Mouse (Mus musculus): ENCODE measurements around the gene Kif19a. TPM values are rescaled to one million over a fixed set of nuclear protein-coding genes. Genes with fewer than 3 reads are reported as not detected.
A peak's percentile ranks its signal among the peaks of the same experiment; 100 is the strongest.

The Kif19a gene
- polyA plus RNA-seq, 1 experiment from 2014 or later: 2.2 TPM

- peaks cover 7% of the 10 kb centered on the region; the same call in 1 of the 2 replicates for H3K27me3 ChIP-seq
- no peak overlapping the region for H3K4me2 ChIP-seq (replicated peaks)
- no peak overlapping the region for H3K27ac ChIP-seq
- H3K9ac ChIP-seq: no peak overlapping the region
- peaks cover 19% of the 10 kb centered on the region for H3K4me1 ChIP-seq
- H3K9me3 ChIP-seq (replicated peaks): no peaks in the 10 kb centered on the region
- no peak for ATAC-seq (ENCODE audit: low FRiP score)
- WGBS: 83% methylated on average over 22 of the region's 22 CpGs
- no peak overlapping the region for H3K4me3 ChIP-seq
- no peaks in the 10 kb centered on the region for H3K36me3 ChIP-seq
These were observed 32.3 kb upstream of the Kif19a start for GRCm38 (mm10) chr11:114732890-114733289.

- no peaks in the 10 kb centered on the region for H3K36me3 ChIP-seq
- no peak overlapping the region for H3K4me3 ChIP-seq
- no peak overlapping the region for H3K4me2 ChIP-seq (replicated peaks)
- ATAC-seq (ENCODE audit: low FRiP score): no peak
- H3K27me3 ChIP-seq: peaks cover 8% of the 10 kb centered on the region; the same call in 1 of the 2 replicates
- no peak overlapping the region for H3K27ac ChIP-seq
- 89% methylated on average over 2 of the region's 2 CpGs for WGBS
- H3K9ac ChIP-seq: no peak overlapping the region
- H3K9me3 ChIP-seq (replicated peaks): no peaks in the 10 kb centered on the region
- H3K4me1 ChIP-seq: peaks cover 11% of the 10 kb centered on the region
These were observed 29.1 kb upstream of the Kif19a start for GRCm38 (mm10) chr11:114736111-114736510.

GRCm38 (mm10) chr11:114736913-114737624, 28.1 kb upstream of the Kif19a start:
- ATAC-seq (ENCODE audit: low FRiP score): no peak
- WGBS: 23% methylated on average over 11 of the region's 11 CpGs
- no peak overlapping the region for H3K4me3 ChIP-seq
- H3K27me3 ChIP-seq: peaks cover 8% of the 10 kb centered on the region; the same call in 1 of the 2 replicates
- H3K27ac ChIP-seq: peak overlapping the region; percentile 48; the same call in 1 of the 2 replicates
- no peak overlapping the region for H3K9ac ChIP-seq
- peaks cover 21% of the 10 kb centered on the region for H3K4me1 ChIP-seq
- no peaks in the 10 kb centered on the region for H3K36me3 ChIP-seq
- no peak overlapping the region for H3K4me2 ChIP-seq (replicated peaks)
- no peaks in the 10 kb centered on the region for H3K9me3 ChIP-seq (replicated peaks)

- WGBS: 27% methylated on average over 10 of the region's 10 CpGs
- H3K4me1 ChIP-seq: peaks cover 22% of the 10 kb centered on the region
- H3K4me3 ChIP-seq: no peak overlapping the region
- no peak overlapping the region for H3K9ac ChIP-seq
- no peaks in the 10 kb centered on the region for H3K9me3 ChIP-seq (replicated peaks)
- no peak overlapping the region for H3K4me2 ChIP-seq (replicated peaks)
- no peak overlapping the region for H3K27ac ChIP-seq
- no peak for ATAC-seq (ENCODE audit: low FRiP score)
- H3K36me3 ChIP-seq: no peaks in the 10 kb centered on the region
- H3K27me3 ChIP-seq: peaks cover 18% of the 10 kb centered on the region
These were observed 24.6 kb upstream of the Kif19a start for GRCm38 (mm10) chr11:114740598-114740997.

- Histone ChIP-seq H3K9ac (no peak overlapping the region), H3K36me3 (no peaks in the 10 kb centered on the region), H3K27me3 (peaks cover 21% of the 10 kb centered on the region), H3K4me3 (no peak overlapping the region), H3K4me1 (peaks cover 22% of the 10 kb centered on the region), H3K4me2 (replicated peaks) (peak overlapping the region; percentile 12; the same call in 1 of the 2 replicates), H3K9me3 (replicated peaks) (no peaks in the 10 kb centered on the region), H3K27ac (0 out of 2 replicates have a peak overlapping the region, but pooled peaks have one; percentile 55)
- ATAC-seq (ENCODE audit: low FRiP score): peak; percentile 81
- WGBS: 7% methylated on average over 6 of the region's 6 CpGs
These were observed 23.7 kb upstream of the Kif19a start for GRCm38 (mm10) chr11:114741451-114741850.

- WGBS: 2% methylated on average over 12 of the region's 12 CpGs
- no peaks in the 10 kb centered on the region for H3K36me3 ChIP-seq
- peak overlapping the region; percentile 39 for H3K4me2 ChIP-seq (replicated peaks)
- no peaks in the 10 kb centered on the region for H3K9me3 ChIP-seq (replicated peaks)
- no peak overlapping the region for H3K27ac ChIP-seq
- H3K9ac ChIP-seq: 0 out of 2 replicates have a peak overlapping the region, but pooled peaks have one; percentile 24
- ATAC-seq (ENCODE audit: low FRiP score): peak; percentile 8; the same call in 1 of the 2 replicates
- peaks cover 18% of the 10 kb centered on the region for H3K4me1 ChIP-seq
- no peak overlapping the region for H3K4me3 ChIP-seq
- peaks cover 22% of the 10 kb centered on the region for H3K27me3 ChIP-seq
These were observed 20.1 kb upstream of the Kif19a start for GRCm38 (mm10) chr11:114745134-114745533.

GRCm38 (mm10) chr11:114747564-114748138, 17.5 kb upstream of the Kif19a start:
- Histone ChIP-seq H3K9me3 (replicated peaks) (no peaks in the 10 kb centered on the region), H3K9ac (no peak overlapping the region), H3K4me2 (replicated peaks) (no peak overlapping the region), H3K27me3 (peaks cover 18% of the 10 kb centered on the region), H3K27ac (no peak overlapping the region), H3K36me3 (no peaks in the 10 kb centered on the region), H3K4me3 (no peak overlapping the region), H3K4me1 (no peaks in the 10 kb centered on the region)
- 86% methylated on average over 12 of the region's 12 CpGs for whole genome bisulfite sequencing
- no peak for ATAC-seq (ENCODE audit: low FRiP score)

- Histone ChIP-seq H3K4me3 (no peak overlapping the region), H3K9me3 (replicated peaks) (no peaks in the 10 kb centered on the region), H3K4me1 (peaks cover 14% of the 10 kb centered on the region), H3K4me2 (replicated peaks) (no peak overlapping the region), H3K9ac (no peak overlapping the region), H3K27ac (peak overlapping the region; percentile 31), H3K27me3 (peaks cover 21% of the 10 kb centered on the region), H3K36me3 (no peaks in the 10 kb centered on the region)
- no peak; the same call in 1 of the 2 replicates for ATAC-seq (ENCODE audit: low FRiP score)
- WGBS: 39% methylated on average over 6 of the region's 6 CpGs
These were observed 4.7 kb downstream of the Kif19a start for GRCm38 (mm10) chr11:114769911-114770310.

GRCm38 (mm10) chr11:114771896-114772295, 6.7 kb downstream of the Kif19a start:
- Histone ChIP-seq H3K27me3 (peaks cover 2% of the 10 kb centered on the region; the same call in 1 of the 2 replicates), H3K4me2 (replicated peaks) (no peak overlapping the region), H3K36me3 (no peaks in the 10 kb centered on the region), H3K4me3 (no peak overlapping the region), H3K27ac (no peak overlapping the region), H3K9me3 (replicated peaks) (no peaks in the 10 kb centered on the region), H3K4me1 (peaks cover 16% of the 10 kb centered on the region), H3K9ac (no peak overlapping the region)
- WGBS: 74% methylated on average over 2 of the region's 2 CpGs
- no peak for ATAC-seq (ENCODE audit: low FRiP score)

GRCm38 (mm10) chr11:114780076-114780475, 14.9 kb downstream of the Kif19a start:
- Histone ChIP-seq H3K9me3 (replicated peaks) (no peaks in the 10 kb centered on the region), H3K4me2 (replicated peaks) (no peak overlapping the region), H3K27ac (no peak overlapping the region), H3K4me1 (peaks cover 25% of the 10 kb centered on the region), H3K9ac (no peak overlapping the region), H3K4me3 (no peak overlapping the region), H3K36me3 (no peaks in the 10 kb centered on the region), H3K27me3 (peaks cover 21% of the 10 kb centered on the region)
- ATAC-seq (ENCODE audit: low FRiP score): no peak
- 38% methylated on average over 9 of the region's 9 CpGs for WGBS

- Histone ChIP-seq H3K27ac (no peak overlapping the region), H3K4me3 (peak overlapping the region; percentile 26), H3K27me3 (peaks cover 75% of the 10 kb centered on the region), H3K4me1 (peaks cover 25% of the 10 kb centered on the region), H3K9ac (peak overlapping the region; percentile 49; the same call in 1 of the 2 replicates), H3K36me3 (no peaks in the 10 kb centered on the region), H3K4me2 (replicated peaks) (peak overlapping the region; percentile 53), H3K9me3 (replicated peaks) (no peaks in the 10 kb centered on the region)
- no peak for ATAC-seq (ENCODE audit: low FRiP score)
- 43% methylated on average over 10 of the region's 10 CpGs for WGBS
These were observed 20.7 kb downstream of the Kif19a start for GRCm38 (mm10) chr11:114785892-114786291.

- no peaks in the 10 kb centered on the region for H3K36me3 ChIP-seq
- peak overlapping the region; percentile 53 for H3K4me2 ChIP-seq (replicated peaks)
- H3K4me1 ChIP-seq: peaks cover 26% of the 10 kb centered on the region
- H3K9ac ChIP-seq: peak overlapping the region; percentile 49
- 2% methylated on average over 43 of the region's 43 CpGs for WGBS
- H3K27ac ChIP-seq: no peak overlapping the region
- H3K27me3 ChIP-seq: peaks cover 79% of the 10 kb centered on the region
- 0 out of 2 replicates have a peak, but pooled peaks have one; percentile 16 for ATAC-seq (ENCODE audit: low FRiP score)
- H3K9me3 ChIP-seq (replicated peaks): no peaks in the 10 kb centered on the region
- peak overlapping the region; percentile 26 for H3K4me3 ChIP-seq
These were observed 21.1 kb downstream of the Kif19a start for GRCm38 (mm10) chr11:114786326-114786725.

All from hindbrain, embryonic 12.5 days (tissue).